Mouse (Mus musculus): ENCODE measurements at regions not wholly inside any gene's neighbourhood (a gene's known extent, or its start where the extent isn't known, plus 50 kb on each side); places are given as distances from the start of the nearest gene placed in this dataset.

GRCm38 (mm10) chr14:88259034-88259433 is 212.2 kb downstream of the Pcdh20 start:
- TF ChIP-seq EP300 (IDR thresholded peaks at IDR 0.05; ENCODE audit: low read depth) = no peak
- TF ChIP-seq CTCF (IDR thresholded peaks at IDR 0.05; ENCODE audit: low read depth) = no peak

Data from heart, postnatal 0 days (tissue).